Mouse (Mus musculus) stomach, postnatal 0 days (tissue): ENCODE results near the gene Sgta. TPM values are rescaled to one million over a fixed set of nuclear protein-coding genes. Genes with fewer than 3 reads are reported as not detected.

ENCODE experiments used
- ATAC-seq: fragments of 200-750 bp; cut with Nextera tagmentation; 2 replicates; pipeline ENCODE4 v1.8.0; 2017; ENCODE audit not compliant: low FRiP score, low TSS enrichment
- DNase-seq: peaks from one replicate; pipeline ENCODE4 v3.0.0-alpha.2; 2016; ENCODE audit warnings: low spot score
- H3K27ac ChIP-seq: fragments of 300-500 bp; sonication (generic); replicated peaks from 2 replicates; pipeline ENCODE4 v1.5.1; 2014; ENCODE audit warnings: mild to moderate bottlenecking, control low read depth
- H3K27me3 ChIP-seq: fragments of 300-500 bp; sonication (generic); 2 replicates; pipeline ENCODE4 v1.6.1; 2014; ENCODE audit warnings: low read length; ENCODE audit not compliant: control insufficient read depth, insufficient read depth
- H3K36me3 ChIP-seq: fragments of 300-500 bp; sonication (generic); 2 replicates; pipeline ENCODE4 v1.6.1; 2014; ENCODE audit warnings: low read length, mixed read lengths; ENCODE audit not compliant: control insufficient read depth, insufficient read depth
- H3K4me1 ChIP-seq: fragments of 300-500 bp; sonication (generic); replicated peaks from 2 replicates; pipeline ENCODE4 v1.6.1; 2014; ENCODE audit warnings: antibody characterized with exemption; ENCODE audit not compliant: control insufficient read depth, insufficient read depth
- H3K4me2 ChIP-seq: fragments of 300-500 bp; sonication (generic); replicated peaks from 2 replicates; pipeline ENCODE4 v1.6.1; 2014; ENCODE audit warnings: low read depth, mild to moderate bottlenecking, control low read depth, moderate library complexity
- H3K4me3 ChIP-seq: fragments of 300-500 bp; sonication (generic); 2 replicates; pipeline ENCODE4 v1.5.1; 2014; ENCODE audit warnings: low read depth, low read length, control low read depth
- H3K9ac ChIP-seq: fragments of 300-500 bp; sonication (generic); 2 replicates; pipeline ENCODE4 v1.6.1; 2014; ENCODE audit warnings: mild to moderate bottlenecking, low read length, control low read depth, mixed read lengths
- H3K9me3 ChIP-seq: fragments of 300-500 bp; sonication (generic); 2 replicates; pipeline ENCODE4 v1.6.1; 2016; ENCODE audit warnings: low read length; ENCODE audit not compliant: control insufficient read depth
- CTCF ChIP-seq: IDR thresholded peaks from 2 replicates; pipeline ENCODE4 v1.5.1; 2016; ENCODE audit warnings: antibody characterized with exemption, low read depth, mild to moderate bottlenecking, moderate library complexity
- EP300 ChIP-seq: optimal IDR thresholded peaks from 2 replicates; pipeline ENCODE3; 2016; ENCODE audit warnings: antibody characterized with exemption
- WGBS: fragments of 180-500 bp; shearing (Covaris S2); extraction: QIAGEN DNeasy Blood & Tissue Kit; methylation state at CpG from one replicate; pipeline ENCODE4 v1.1.7; 2014; 5-methylcytosine and 5-hydroxymethylcytosine counted together
- polyA plus RNA-seq: library from polyadenylated mRNA; unstranded; fragments of >200 nt; fragmentation: Nextera tagmentation; extraction: Ambion mirVana; gene quantifications from 2 replicates; pipeline ENCODE4 v1.2.1, GENCODE M21; 2015

Gene Sgta
- polyA plus RNA-seq, 1 experiment from 2014 or later, result 93.7 TPM

- Histone ChIP-seq H3K9me3 (no peaks in the 10 kb centered on the region), H3K27me3 (no peaks in the 10 kb centered on the region), H3K27ac (no peak overlapping the region), H3K4me1 (no peaks in the 10 kb centered on the region), H3K36me3 (peaks cover 27% of the 10 kb centered on the region), H3K4me2 (no peak overlapping the region), H3K9ac (no peak overlapping the region), H3K4me3 (no peak overlapping the region)
- DNase-seq (no peak), ATAC-seq (no peak)
- TF ChIP-seq EP300, result no peak
- TF ChIP-seq CTCF, result no peak
- WGBS, result 92% methylated on average over 11 of the region's 11 CpGs
Observed at GRCm38 (mm10) chr10:81077916-81078315, 17.9 kb upstream of the Sgta start.

GRCm38 (mm10) chr10:81076356-81076755 lies 16.4 kb upstream of the Sgta start:
- H3K4me2 ChIP-seq, result no peak overlapping the region
- H3K4me1 ChIP-seq, result no peaks in the 10 kb centered on the region
- no peak overlapping the region for H3K4me3 ChIP-seq
- 52% methylated on average over 1 of the region's 1 CpGs for WGBS
- no peak for TF ChIP-seq EP300
- TF ChIP-seq CTCF, result no peak
- ATAC-seq (no peak), DNase-seq (no peak)
- H3K27ac ChIP-seq, result no peak overlapping the region
- H3K9ac ChIP-seq, result no peak overlapping the region
- H3K9me3 ChIP-seq, result no peaks in the 10 kb centered on the region
- peaks cover 26% of the 10 kb centered on the region for H3K36me3 ChIP-seq
- H3K27me3 ChIP-seq, result no peaks in the 10 kb centered on the region

- no peaks in the 10 kb centered on the region; the same call in 1 of the 2 replicates for H3K4me1 ChIP-seq
- no peak for ATAC-seq
- no peak for DNase-seq
- WGBS, result 76% methylated on average over 8 of the region's 8 CpGs
- H3K9ac ChIP-seq, result no peak overlapping the region
- H3K4me3 ChIP-seq, result no peak overlapping the region
- no peaks in the 10 kb centered on the region for H3K27me3 ChIP-seq
- no peaks in the 10 kb centered on the region for H3K9me3 ChIP-seq
- no peak overlapping the region for H3K4me2 ChIP-seq
- TF ChIP-seq CTCF (no peak), EP300 (no peak)
- peaks cover 26% of the 10 kb centered on the region for H3K36me3 ChIP-seq
- no peak overlapping the region for H3K27ac ChIP-seq
Observed at GRCm38 (mm10) chr10:81075734-81076133, 15.8 kb upstream of the Sgta start.

- no peaks in the 10 kb centered on the region for H3K27me3 ChIP-seq
- no peaks in the 10 kb centered on the region for H3K9me3 ChIP-seq
- no peak overlapping the region; the same call in 1 of the 2 replicates for H3K27ac ChIP-seq
- peak; percentile 36 for DNase-seq
- no peak overlapping the region for H3K9ac ChIP-seq
- TF ChIP-seq EP300 (no peak), CTCF (peak; percentile 78)
- H3K36me3 ChIP-seq, result peaks cover 13% of the 10 kb centered on the region
- H3K4me2 ChIP-seq, result no peak overlapping the region
- no peaks in the 10 kb centered on the region; the same call in 1 of the 2 replicates for H3K4me1 ChIP-seq
- no peak for ATAC-seq
- 60% methylated on average over 7 of the region's 7 CpGs for WGBS
- no peak overlapping the region for H3K4me3 ChIP-seq
Observed at GRCm38 (mm10) chr10:81073464-81073863, 13.5 kb upstream of the Sgta start.

GRCm38 (mm10) chr10:81072290-81072689 lies 12.3 kb upstream of the Sgta start:
- ATAC-seq (no peak), DNase-seq (no peak)
- peak overlapping the region; percentile 40; the same call in 1 of the 2 replicates for H3K27ac ChIP-seq
- no peaks in the 10 kb centered on the region for H3K27me3 ChIP-seq
- TF ChIP-seq CTCF (no peak), EP300 (no peak)
- H3K9ac ChIP-seq, result peak overlapping the region; percentile 18; the same call in 1 of the 2 replicates
- H3K9me3 ChIP-seq, result no peaks in the 10 kb centered on the region
- peaks cover 12% of the 10 kb centered on the region for H3K36me3 ChIP-seq
- H3K4me3 ChIP-seq, result no peak overlapping the region
- 86% methylated on average over 8 of the region's 8 CpGs for WGBS
- H3K4me1 ChIP-seq, result no peaks in the 10 kb centered on the region; the same call in 1 of the 2 replicates
- H3K4me2 ChIP-seq, result no peak overlapping the region

- DNase-seq, result peak; percentile 99
- under 1% methylated on average over 35 of the region's 35 CpGs for WGBS
- peak within 1 kb of the TSS; percentile 61 for H3K4me3 ChIP-seq
Observed at GRCm38 (mm10) chr10:81069836-81070235, 9.9 kb upstream of the Sgta start, which contains the start of gene Thop1. TSS of gene Thop1 (plus strand) at chr10:81070035.

More at GRCm38 (mm10) chr10:81069836-81070235, 9.9 kb upstream of the Sgta start, which contains the start of gene Thop1:
- peak within 1 kb of the TSS; percentile 70 for H3K9ac ChIP-seq
- TF ChIP-seq CTCF, result no peak
- TF ChIP-seq EP300, result no peak
- H3K36me3 ChIP-seq, result peaks cover 6% of the 10 kb centered on the region; the same call in 1 of the 2 replicates
- peak within 1 kb of the TSS; percentile 67; the same call in 1 of the 2 replicates for H3K27ac ChIP-seq
- no peaks in the 10 kb centered on the region for H3K27me3 ChIP-seq
- no peaks in the 10 kb centered on the region; the same call in 1 of the 2 replicates for H3K4me1 ChIP-seq
- peak; percentile 93 for ATAC-seq
- H3K9me3 ChIP-seq, result no peaks in the 10 kb centered on the region
- peak within 1 kb of the TSS; percentile 93 for H3K4me2 ChIP-seq
